Mouse (Mus musculus): ENCODE data around the gene Kat5.

Kat5 gene

GRCm38 (mm10) chr19:5572331-5573125 is 37.5 kb downstream of the Kat5 start:
- in situ Hi-C loops (cut with MboI, MseI) = no loop called here

DNA sequence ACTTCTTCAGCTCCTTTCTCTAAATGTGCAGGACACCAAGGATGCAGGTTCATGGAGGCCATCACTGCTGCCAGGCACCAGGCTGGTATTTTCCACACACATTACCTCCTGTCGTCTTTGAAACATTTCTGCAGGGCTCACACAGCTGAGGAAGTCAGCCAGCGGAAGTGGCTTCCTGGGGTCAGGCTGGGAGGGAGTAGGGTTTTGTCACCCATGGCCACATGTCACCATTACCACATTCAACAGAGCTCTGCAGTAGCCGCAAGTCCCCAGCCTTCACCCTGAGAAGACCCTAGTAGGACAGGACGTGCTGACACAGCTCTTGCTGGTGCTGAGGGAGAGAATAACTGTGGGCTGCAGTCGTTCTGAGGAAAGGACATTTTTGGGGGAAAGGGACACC is 38.2 kb downstream of the Kat5 start:
- in situ Hi-C loops (cut with MboI, MseI) = no loop called here

DNA sequence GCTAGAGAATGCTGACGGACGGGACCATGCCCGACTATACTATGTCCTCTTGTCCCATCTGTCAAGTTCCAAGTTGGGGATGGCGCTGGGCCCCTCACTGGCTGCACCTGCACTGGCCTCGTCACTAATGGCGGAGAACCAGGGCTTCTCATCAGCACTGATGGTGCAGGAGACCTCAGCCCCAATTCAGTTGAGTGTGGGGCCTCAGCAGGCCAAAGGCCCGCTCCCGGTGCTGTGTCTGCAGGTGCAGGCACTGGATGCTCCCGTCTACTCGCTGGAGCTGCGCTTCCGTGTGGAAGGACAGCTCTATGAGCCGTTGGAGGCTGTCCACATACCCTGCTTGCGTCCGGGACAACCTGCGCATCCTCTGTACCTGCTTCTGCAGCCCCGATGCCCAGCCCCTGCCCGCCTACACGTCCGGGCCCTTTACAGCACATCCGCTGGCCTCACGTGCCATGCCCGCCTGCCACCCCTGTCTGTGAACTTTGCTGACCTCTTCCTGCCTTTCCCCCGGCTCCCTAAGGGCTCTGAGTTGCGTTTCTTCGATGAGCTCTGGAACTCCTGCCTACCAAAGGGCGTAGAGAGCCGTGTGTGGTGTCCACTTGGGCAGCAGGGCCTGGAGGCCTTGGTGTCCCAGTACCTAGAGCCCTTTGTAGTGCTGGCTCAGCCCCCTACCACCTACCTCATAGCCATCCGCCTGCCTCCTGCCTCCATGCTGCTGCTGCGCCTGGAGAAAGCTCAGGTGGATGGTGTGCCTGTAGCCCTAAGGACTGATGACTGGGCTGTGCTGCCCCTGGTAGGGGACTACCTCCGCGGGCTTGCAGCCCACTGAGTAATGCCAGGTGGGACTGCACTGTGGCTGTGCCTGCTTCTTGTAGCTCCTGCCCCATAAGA is 39.4 kb downstream of the Kat5 start:
- in situ Hi-C loops (cut with MboI, MseI) = no loop called here

DNA sequence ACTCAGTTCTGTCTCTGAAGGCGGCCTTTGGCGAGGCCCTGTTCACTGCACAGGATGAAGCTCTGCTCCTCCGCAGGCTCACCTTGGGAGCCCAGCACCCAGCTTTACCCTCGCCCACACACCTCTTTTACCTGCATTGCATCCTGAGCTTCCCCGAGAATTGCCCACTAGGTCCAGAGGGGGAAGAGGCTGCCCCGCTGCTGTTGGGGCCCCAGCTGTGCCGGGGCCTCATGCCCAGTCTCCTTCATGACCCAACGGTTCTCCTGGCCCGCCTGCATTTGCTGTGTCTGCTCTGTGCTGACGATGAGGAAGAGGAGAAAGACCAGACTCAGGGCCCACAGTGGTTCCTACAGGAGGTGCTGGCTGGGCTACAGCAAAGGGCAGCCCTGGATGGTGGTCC is 40.5 kb downstream of the Kat5 start:
- in situ Hi-C loops (cut with MboI, MseI) = no loop called here

DNA sequence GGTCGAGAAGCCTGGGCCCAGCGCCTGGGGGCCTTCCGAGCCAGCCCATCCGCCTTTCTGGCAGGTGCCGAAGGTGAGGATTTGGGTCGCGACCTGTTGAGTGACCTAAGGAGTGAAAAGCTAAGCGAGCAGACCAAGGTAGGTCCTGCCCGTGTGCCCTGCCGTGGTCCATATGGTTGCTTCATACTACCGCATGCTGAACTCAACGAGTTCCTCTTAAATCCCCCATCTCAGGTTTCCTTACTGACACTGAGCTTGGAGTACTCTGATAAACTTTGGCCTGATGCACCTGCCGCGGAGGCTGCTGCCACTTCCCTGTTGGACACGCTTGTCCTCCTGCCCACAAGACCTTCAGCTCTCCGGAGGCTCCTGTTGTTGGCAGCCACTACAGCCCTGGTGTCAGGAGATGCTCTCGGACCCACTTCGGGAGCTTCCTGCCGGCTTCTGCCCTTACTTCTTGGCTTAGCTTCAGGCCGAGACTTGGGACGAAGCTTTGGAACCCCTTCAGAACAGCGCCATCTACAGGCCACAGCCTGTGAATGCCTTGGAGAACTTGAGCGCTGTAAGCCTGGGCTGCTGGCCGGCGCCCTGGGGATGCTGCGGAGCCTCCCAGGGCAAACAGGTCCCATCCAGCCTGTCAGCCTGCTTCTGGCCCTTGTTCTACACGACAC is 41.4 kb downstream of the Kat5 start:
- in situ Hi-C loops (cut with MboI, MseI) = no loop called here

- in situ Hi-C loops (cut with MboI, MseI) = no loop called here
These were observed 42.2 kb downstream of the Kat5 start, which contains the start of gene Ap5b1 for GRCm38 (mm10) chr19:5567534-5568469. TSS of gene Ap5b1 (plus strand) at chr19:5568025.

DNA sequence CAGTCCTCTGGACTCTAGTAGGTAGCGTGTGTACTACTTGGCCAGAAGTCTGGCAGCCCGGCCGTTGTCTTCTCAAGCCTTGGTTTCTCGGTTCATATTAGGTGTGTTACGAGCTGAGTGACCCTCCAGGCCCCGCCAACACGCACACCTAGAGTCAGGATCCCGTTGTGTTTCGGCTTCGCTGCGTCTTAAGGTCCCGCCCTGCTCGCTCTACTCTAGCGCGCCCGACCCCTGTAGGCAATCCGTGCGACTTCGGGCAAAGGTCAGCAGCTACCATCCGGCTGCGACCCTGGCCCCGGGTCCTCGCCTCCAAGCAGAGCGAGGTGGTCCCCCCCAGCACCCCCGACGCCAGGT is 42.9 kb downstream of the Kat5 start:
- in situ Hi-C loops (cut with MboI, MseI) = no loop called here

DNA sequence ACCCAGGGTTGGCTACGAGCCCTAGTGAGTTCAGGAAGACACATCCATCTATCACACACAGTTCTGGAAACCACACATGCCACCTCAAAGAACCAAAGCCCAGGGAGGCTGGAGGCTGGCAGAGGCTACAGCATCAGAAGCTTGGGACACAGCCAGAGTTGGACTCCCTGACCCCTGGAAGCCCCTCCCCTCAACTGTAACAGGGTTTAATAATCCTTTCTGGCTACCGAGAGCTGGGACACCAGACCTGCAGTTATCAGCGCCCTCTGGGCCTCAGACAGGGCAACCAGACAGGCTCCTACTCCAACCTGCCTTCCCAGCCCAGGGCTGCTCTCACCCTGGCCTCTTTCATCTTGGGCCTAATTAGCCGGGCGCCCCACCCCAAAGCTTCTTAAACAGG is 43.7 kb downstream of the Kat5 start:
- in situ Hi-C loops (cut with MboI, MseI) = no loop called here

DNA sequence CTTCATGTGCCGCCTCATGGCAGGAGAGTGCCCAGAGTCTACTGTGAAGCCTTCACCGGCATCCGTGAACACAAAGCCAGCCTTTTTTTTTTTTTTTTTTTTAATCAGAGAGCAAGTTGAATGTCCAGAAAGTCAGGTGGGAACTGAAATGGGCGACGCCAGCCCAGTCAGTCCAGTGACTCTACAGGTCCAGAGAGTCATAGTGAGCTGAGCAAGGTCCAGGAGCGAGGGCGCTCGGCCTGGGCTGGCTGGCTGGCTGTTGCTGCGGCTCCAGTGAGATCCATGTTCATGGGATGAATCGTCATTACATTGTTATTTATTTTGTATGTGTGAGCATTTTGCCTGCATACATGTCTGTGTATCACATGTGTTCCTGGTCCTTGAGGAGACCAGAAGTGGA is 47.3 kb downstream of the Kat5 start:
- in situ Hi-C loops (cut with MboI, MseI) = loop anchor here (5.0 kb wide), 1 partner anchor 35 kb away; no protein-coding TSS in a partner anchor

DNA sequence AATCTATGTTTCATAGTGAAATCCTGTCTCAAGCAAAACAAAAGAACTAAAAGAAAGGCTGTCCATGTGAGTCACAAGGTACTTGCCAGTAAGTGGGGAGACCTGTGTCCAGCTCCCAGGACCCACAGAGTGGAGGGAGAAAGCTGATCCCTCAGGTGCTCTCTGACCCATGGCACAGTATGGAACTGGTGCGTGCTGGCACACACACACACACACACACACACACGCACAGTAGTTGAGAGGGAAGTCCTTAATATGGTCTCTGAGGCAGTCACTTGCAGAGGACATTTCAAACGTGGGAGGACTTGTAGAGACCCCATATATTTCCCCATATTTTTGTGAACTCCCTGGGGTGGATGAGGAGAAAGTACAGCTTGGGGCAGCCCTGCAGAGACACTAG is 48.2 kb downstream of the Kat5 start:
- in situ Hi-C loops (cut with MboI, MseI) = loop anchor here (5.0 kb wide), 1 partner anchor 35 kb away; no protein-coding TSS in a partner anchor

DNA sequence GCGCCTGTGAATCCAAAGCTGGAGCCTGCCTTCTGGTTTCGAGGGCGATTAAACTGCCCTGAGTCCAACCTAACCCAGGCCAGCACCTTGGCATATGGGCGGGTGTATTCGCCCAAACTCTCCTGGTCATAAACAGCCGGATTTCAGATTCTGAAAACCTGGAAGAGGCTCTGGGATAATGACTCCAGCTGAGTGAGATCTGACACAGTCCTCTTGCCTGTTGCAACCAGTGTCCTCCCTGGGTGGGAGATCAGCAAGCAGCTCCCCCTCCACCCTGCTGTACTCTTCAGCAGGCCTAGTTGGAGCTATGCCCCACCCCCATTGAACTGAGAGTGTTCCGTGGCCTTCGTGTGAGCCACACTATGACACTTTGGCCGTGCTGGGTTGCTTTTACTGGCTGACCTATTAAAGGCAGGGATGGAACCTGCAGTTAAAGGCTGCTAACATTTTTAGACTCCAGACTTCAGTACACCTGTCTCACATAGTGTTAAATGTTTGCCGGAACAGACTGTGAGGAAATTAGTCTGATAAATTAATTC is 48.7 kb downstream of the Kat5 start:
- in situ Hi-C loops (cut with MboI, MseI) = loop anchor here (5.0 kb wide), 1 partner anchor 34 kb away; no protein-coding TSS in a partner anchor

- in situ Hi-C loops (cut with MboI, MseI) = loop anchor here (5.0 kb wide), 1 partner anchor 33 kb away; no protein-coding TSS in a partner anchor
These were observed 49.5 kb downstream of the Kat5 start, which contains the start of gene Ovol1 for GRCm38 (mm10) chr19:5560457-5561041. TSS of gene Ovol1 (minus strand) at chr19:5560646.

DNA sequence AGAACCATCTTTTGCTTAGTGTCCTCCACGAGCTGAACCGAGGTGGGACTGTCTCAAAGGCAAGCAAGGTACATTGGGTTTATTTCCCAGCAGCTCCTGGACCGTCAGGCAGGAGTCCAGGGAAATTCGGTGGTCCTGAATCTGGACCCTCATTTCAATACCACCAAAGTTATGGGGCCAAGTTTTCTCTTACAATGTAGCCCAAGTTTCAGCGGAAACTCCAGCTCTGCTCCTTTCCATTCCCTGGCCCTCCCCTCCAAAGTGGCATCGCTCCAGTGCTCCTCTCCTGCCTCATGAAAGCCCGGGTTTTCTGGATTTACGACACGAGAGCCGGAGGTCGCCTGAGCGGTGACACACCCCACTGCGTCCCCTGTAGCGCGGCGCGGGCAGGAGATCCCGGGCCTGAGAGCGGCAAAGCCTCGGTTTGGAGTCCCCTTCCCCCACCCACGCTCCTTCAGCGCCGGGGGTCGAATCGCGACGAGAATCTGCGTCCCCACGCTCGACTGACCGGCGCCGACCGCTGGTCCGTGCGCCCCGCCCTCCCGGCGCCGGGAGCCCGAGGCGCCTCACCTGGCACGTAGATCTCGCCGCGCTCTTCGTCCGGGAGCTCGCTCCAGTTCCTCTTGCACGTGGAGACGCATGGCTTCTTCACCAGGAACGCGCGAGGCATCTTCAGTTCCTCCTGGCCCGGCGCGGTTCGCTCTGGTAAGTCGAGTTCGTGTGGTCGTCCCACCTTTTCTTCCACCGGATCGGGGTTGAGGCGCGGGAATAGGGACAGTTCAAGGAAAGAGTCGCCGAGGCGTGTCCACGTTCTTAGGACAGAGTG is 50.2 kb downstream of the Kat5 start:
- in situ Hi-C loops (cut with MboI, MseI) = loop anchor here (5.0 kb wide), 1 partner anchor 33 kb away; no protein-coding TSS in a partner anchor

- in situ Hi-C loops (cut with MboI, MseI) = no loop called here
These were observed 50.8 kb downstream of the Kat5 start for GRCm38 (mm10) chr19:5559229-5559628.

DNA sequence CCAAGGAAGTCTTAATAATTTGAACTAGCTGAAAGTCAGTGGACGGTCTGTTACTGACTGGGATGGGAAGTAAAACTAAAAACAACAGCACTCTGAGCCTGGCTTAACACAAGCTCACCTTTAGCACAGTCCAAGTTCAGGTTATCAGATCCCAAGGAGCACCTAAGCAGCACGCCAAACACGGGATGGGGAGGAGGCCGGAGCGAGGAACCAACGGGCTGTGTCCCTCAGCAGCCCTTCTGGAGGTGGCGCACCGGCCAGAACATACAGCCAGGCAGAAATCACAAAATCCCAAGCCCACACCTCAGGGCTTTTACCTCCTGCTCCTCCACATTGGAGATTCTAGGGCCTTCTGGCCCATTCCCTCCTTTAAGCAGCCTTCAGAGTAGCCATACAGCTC is 51.3 kb downstream of the Kat5 start:
- in situ Hi-C loops (cut with MboI, MseI) = no loop called here

DNA sequence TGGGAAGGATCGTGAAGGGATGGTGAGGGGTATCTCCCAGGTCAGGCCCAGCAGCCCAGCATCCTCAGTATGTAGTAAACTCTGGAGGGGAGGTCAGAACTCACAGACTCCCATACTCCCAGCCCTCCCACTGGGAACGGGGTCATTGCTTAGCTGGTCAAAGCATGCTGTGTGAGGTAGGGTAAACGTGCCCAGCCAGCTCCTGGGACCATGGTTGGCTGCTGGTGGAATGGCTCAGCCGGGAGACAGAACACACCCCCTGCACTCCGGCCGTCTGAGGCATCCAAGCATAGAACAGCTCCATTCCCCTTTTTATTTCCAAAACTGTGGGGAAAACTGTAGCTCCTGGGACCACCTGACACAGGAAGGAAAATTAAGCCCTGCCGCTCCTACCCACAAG is 51.9 kb downstream of the Kat5 start:
- in situ Hi-C loops (cut with MboI, MseI) = no loop called here

DNA sequence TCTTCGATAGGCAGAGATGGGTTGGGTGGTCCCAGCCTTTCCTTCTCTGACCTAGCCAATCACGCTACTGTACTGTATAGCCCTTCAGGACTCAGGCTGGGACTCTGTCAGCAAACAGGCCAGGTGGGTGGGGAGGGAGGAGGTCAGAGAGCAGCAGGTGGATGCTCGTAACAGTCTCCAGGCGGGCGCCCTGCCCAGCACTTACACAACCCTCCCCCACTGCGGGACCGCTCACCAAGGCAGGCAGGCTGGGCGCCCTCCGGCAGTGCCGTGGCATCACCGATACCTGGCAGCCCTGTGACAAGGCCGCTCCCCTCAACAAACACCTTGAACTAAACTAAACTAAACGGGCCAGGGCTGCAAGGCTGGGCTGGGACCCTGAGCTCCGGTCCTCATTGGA is 55.8 kb downstream of the Kat5 start:
- in situ Hi-C loops (cut with MboI, MseI) = no loop called here

- in situ Hi-C loops (cut with MboI, MseI) = no loop called here
These were observed 56.2 kb downstream of the Kat5 start for GRCm38 (mm10) chr19:5553802-5554201.

All from regulatory T cell (primary cell).